Mouse (Mus musculus) midbrain, embryonic 16.5 days (tissue): ENCODE measurements around the gene Smim9. TPM values are rescaled to one million over a fixed set of nuclear protein-coding genes. Genes with fewer than 3 reads are reported as not detected.
"Not testable (repeated sequence)": the region's sequence is repeated elsewhere in the genome, so short reads cannot be mapped to it uniquely, and the experiment has no call there.

ENCODE experiments used
- ATAC-seq: fragments of 200-750 bp; cut with Nextera tagmentation; 2 replicates; pipeline ENCODE4 v1.8.0; 2017; ENCODE audit warnings: moderate TSS enrichment
- H3K27ac ChIP-seq: fragments of 300-500 bp; sonication (generic); 2 replicates; pipeline ENCODE4 v1.5.1; 2014; ENCODE audit warnings: mild to moderate bottlenecking, low read length, mixed read lengths
- H3K27me3 ChIP-seq: fragments of 300-500 bp; sonication (generic); 2 replicates; pipeline ENCODE4 v1.6.1; 2014; ENCODE audit warnings: low read depth, low read length, mixed read lengths; ENCODE audit not compliant: control insufficient read depth, insufficient read depth
- H3K36me3 ChIP-seq: fragments of 300-500 bp; sonication (generic); 2 replicates; pipeline ENCODE4 v1.6.1; 2014; ENCODE audit warnings: mild to moderate bottlenecking, low read length, moderate library complexity, mixed read lengths; ENCODE audit not compliant: control insufficient read depth, insufficient read depth
- H3K4me1 ChIP-seq: fragments of 300-500 bp; sonication (generic); 2 replicates; pipeline ENCODE4 v1.6.1; 2014; ENCODE audit warnings: mild to moderate bottlenecking, low read length, mixed read lengths; ENCODE audit not compliant: control insufficient read depth, insufficient read depth
- H3K4me2 ChIP-seq: fragments of 300-500 bp; sonication (generic); 2 replicates; pipeline ENCODE4 v1.6.1; 2014; ENCODE audit warnings: mild to moderate bottlenecking, low read length, mixed read lengths
- H3K4me3 ChIP-seq: fragments of 300-500 bp; sonication (generic); 2 replicates; pipeline ENCODE4 v1.5.1; 2014; ENCODE audit warnings: low read depth, mild to moderate bottlenecking, low read length, moderate library complexity, mixed read lengths
- H3K9ac ChIP-seq: fragments of 300-500 bp; sonication (generic); 2 replicates; pipeline ENCODE4 v1.6.1; 2014; ENCODE audit warnings: low read depth, low read length, mixed read lengths
- H3K9me3 ChIP-seq: fragments of 300-500 bp; sonication (generic); replicated peaks from 2 replicates; pipeline ENCODE4 v1.6.1; 2014; ENCODE audit warnings: mild to moderate bottlenecking, low read length, mixed read lengths; ENCODE audit not compliant: control insufficient read depth, poor library complexity, severe bottlenecking
- WGBS: fragments of 180-500 bp; shearing (Covaris S2); extraction: QIAGEN DNeasy Blood & Tissue Kit; methylation state at CpG from one replicate; pipeline ENCODE4 v1.1.7; 2014; 5-methylcytosine and 5-hydroxymethylcytosine counted together
- polyA plus RNA-seq: library from polyadenylated mRNA; unstranded; fragments of >200 nt; fragmentation: Nextera tagmentation; extraction: Ambion mirVana; gene quantifications from 2 replicates; pipeline ENCODE4 v1.2.1, GENCODE M21; 2015

Gene Smim9
- polyA plus RNA-seq = not detected in 2 replicates

DNA sequence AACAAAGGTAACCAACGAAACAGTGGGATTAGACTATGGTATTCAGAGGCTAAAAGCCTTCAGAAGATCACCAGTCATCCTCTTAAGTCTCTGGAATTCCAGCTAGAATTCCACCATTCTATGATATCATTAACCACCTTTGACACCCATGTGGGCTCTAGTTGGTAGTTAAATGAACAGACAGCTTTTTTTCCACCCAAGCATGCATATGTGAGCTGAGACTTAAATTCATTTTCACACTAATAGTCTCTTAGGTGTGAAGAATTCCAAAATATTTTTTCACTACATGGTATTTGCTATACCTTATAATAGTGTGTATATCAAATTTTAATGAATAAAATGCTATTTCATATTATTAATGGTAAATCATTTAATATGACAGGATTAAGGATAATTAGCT is at the start of gene Smim9:
Gene Smim9 (minus strand): TSS at position 101 of the 400 bp plus-strand sequence.
- ATAC-seq = no peak
- no peaks in the 10 kb centered on the region for H3K36me3 ChIP-seq
- no peak within 1 kb of the TSS for H3K27ac ChIP-seq
- no peak within 1 kb of the TSS for H3K9ac ChIP-seq
- H3K4me1 ChIP-seq = no peaks in the 10 kb centered on the region
- H3K4me2 ChIP-seq = no peak within 1 kb of the TSS
- no peaks in the 10 kb centered on the region for H3K27me3 ChIP-seq
- H3K4me3 ChIP-seq = no peak within 1 kb of the TSS
- WGBS = 62% methylated on average over 1 of the region's 1 CpGs
- no peaks in the 10 kb centered on the region for H3K9me3 ChIP-seq

DNA sequence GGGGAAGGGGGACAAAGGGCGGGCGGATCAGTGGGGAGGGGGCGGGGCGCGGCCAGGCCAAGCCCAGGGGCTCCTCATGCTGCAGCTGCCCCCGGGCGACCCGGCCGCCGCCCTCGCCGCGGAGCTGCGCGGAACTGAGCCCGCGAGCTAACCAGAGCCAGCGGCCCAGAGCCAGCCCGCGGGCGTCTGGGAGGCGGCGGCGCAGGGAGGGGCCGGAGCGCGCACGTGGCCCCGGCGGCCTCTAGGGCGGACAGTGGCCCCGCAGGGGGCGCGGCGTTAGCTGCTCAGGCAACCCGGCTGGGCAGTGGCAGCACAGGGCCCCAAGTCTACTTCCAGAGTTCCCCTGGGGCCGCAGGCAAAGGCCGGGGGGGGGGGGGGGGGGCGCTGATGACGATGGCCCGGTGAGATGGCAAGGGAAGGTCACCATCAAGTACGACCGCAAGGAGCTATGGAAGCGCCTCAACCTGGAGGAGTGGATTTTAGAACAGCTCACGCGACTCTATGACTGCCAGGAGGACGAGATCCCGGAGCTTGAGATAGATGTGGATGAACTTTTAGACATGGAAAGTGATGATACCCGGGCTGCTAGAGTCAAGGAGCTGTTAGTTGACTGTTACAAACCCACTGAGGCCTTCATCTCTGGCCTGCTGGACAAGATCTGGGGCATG is 7.9 kb downstream of the Smim9 start:
- Histone ChIP-seq H3K4me2 (peak overlapping the region; percentile 62), H3K4me1 (no peaks in the 10 kb centered on the region), H3K27me3 (no peaks in the 10 kb centered on the region), H3K27ac (no peak overlapping the region), H3K9ac (peak overlapping the region; percentile 66), H3K4me3 (peak overlapping the region; percentile 46), H3K9me3 (no peaks in the 10 kb centered on the region; the same call in 1 of the 2 replicates), H3K36me3 (no peaks in the 10 kb centered on the region)
- ATAC-seq = peak; percentile 60
- WGBS = 19% methylated on average over 14 of the region's 49 CpGs

GRCm38 (mm10) chrX:75152249-75152648 is 11.3 kb downstream of the Smim9 start:
- Histone ChIP-seq H3K27ac (no peak overlapping the region), H3K4me2 (no peak overlapping the region), H3K9ac (no peak overlapping the region), H3K4me3 (no peak overlapping the region), H3K36me3 (no peaks in the 10 kb centered on the region), H3K4me1 (no peaks in the 10 kb centered on the region), H3K9me3 (no peaks in the 10 kb centered on the region; the same call in 1 of the 2 replicates), H3K27me3 (no peaks in the 10 kb centered on the region)
- 56% methylated on average over 1 of the region's 1 CpGs for WGBS
- no peak for ATAC-seq

- no peak for ATAC-seq
- Histone ChIP-seq H3K4me3 (no peak overlapping the region), H3K27ac (no peak overlapping the region), H3K36me3 (no peaks in the 10 kb centered on the region), H3K27me3 (no peaks in the 10 kb centered on the region), H3K9me3 (no peaks in the 10 kb centered on the region), H3K4me2 (no peak overlapping the region), H3K4me1 (no peaks in the 10 kb centered on the region), H3K9ac (no peak overlapping the region)
- 75% methylated on average over 2 of the region's 2 CpGs for WGBS
Observed at GRCm38 (mm10) chrX:75150304-75150703, 13.3 kb downstream of the Smim9 start.

DNA sequence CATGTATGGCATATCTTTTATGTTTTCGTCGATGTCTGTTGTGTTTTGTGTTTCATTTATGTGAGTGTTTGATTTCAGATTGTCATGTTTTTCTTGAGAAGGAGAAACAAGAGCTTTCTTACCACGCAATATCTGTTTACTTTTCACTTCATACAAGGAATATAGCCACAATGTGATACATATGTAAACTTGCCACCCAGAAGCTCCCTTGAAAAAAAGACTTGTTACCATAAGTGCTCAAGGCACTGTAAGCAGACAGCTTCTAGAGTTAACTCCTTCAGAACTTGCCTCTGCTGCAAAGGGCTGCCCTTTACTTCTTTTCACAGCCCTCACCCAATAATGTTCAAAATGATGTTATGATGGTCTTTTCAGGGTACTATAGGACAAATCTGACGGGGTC is 15.2 kb downstream of the Smim9 start:
- Histone ChIP-seq H3K9me3 (no peaks in the 10 kb centered on the region), H3K27ac (no peak overlapping the region), H3K4me2 (no peak overlapping the region), H3K27me3 (no peaks in the 10 kb centered on the region), H3K4me1 (no peaks in the 10 kb centered on the region), H3K4me3 (no peak overlapping the region), H3K9ac (no peak overlapping the region), H3K36me3 (no peaks in the 10 kb centered on the region)
- no peak for ATAC-seq
- 89% methylated on average over 4 of the region's 4 CpGs for WGBS

- peak overlapping the region; percentile 40 for H3K4me3 ChIP-seq
- not testable (repeated sequence) for H3K27ac ChIP-seq, H3K9me3 ChIP-seq, H3K36me3 ChIP-seq, H3K4me1 ChIP-seq, H3K27me3 ChIP-seq
- 24% methylated on average over 15 of the region's 42 CpGs for WGBS
- peak overlapping the region; percentile 46 for H3K9ac ChIP-seq
- peak overlapping the region; percentile 60 for H3K4me2 ChIP-seq
- peak; percentile 68 for ATAC-seq
Observed at GRCm38 (mm10) chrX:75143124-75143555, 20.4 kb downstream of the Smim9 start.

DNA sequence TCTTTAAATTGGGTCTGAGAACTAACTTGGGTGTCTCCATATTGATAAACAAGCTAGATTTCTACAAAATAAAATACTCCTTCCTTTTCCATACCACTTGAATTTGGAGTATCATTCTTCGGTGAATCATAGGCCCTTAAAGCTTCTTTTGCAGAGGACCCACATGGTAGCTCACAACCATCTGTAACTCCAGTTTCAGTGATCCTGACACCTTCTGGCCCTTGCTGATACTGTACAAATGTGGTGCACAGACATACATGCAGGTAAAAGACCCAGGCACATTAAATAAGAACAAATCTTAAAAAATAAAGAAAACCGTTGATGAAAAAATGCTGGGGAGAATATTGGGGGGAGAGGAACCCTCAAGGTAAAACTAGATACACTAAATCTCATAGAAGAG is 25.4 kb downstream of the Smim9 start:
- WGBS = 89% methylated on average over 2 of the region's 2 CpGs
- Histone ChIP-seq H3K27me3 (no peaks in the 10 kb centered on the region), H3K4me3 (no peak overlapping the region), H3K9ac (no peak overlapping the region), H3K36me3 (no peaks in the 10 kb centered on the region), H3K27ac (no peak overlapping the region), H3K4me2 (no peak overlapping the region), H3K9me3 (no peaks in the 10 kb centered on the region), H3K4me1 (no peaks in the 10 kb centered on the region)
- no peak for ATAC-seq

DNA sequence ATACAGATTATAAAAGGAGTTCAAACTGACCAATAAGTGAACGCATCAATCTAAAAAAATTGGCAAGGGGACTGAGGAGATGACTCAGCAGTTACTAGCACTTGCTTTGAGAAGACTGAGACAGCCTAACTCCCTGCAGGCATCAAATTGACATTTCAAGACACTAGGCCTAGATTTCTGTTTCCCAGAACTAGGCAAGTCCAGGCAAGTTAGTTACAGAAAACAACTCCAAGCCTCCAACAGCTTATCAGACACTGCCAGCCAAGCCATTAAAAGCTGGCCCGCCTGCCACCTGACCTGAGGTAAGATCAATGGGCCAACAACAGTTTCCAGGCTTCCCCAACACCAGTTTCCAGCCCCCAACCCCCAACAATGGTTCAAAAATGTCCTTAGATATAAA is 25.8 kb downstream of the Smim9 start:
- no peak overlapping the region for H3K9ac ChIP-seq
- H3K27me3 ChIP-seq = no peaks in the 10 kb centered on the region
- H3K36me3 ChIP-seq = no peaks in the 10 kb centered on the region
- H3K9me3 ChIP-seq = no peaks in the 10 kb centered on the region
- ATAC-seq = no peak
- no peak overlapping the region for H3K4me2 ChIP-seq
- WGBS = 92% methylated on average over 2 of the region's 2 CpGs
- H3K4me3 ChIP-seq = no peak overlapping the region
- H3K27ac ChIP-seq = no peak overlapping the region
- no peaks in the 10 kb centered on the region for H3K4me1 ChIP-seq

- Histone ChIP-seq H3K4me3 (no peak overlapping the region), H3K9me3 (no peaks in the 10 kb centered on the region), H3K36me3 (no peaks in the 10 kb centered on the region), H3K27ac (no peak overlapping the region), H3K9ac (no peak overlapping the region), H3K4me1 (no peaks in the 10 kb centered on the region), H3K27me3 (no peaks in the 10 kb centered on the region), H3K4me2 (no peak overlapping the region)
- ATAC-seq = no peak
Observed at GRCm38 (mm10) chrX:75136938-75137337, 26.6 kb downstream of the Smim9 start.
